Mouse (Mus musculus): ENCODE measurements around the gene Cfap58.

Cfap58 gene

DNA sequence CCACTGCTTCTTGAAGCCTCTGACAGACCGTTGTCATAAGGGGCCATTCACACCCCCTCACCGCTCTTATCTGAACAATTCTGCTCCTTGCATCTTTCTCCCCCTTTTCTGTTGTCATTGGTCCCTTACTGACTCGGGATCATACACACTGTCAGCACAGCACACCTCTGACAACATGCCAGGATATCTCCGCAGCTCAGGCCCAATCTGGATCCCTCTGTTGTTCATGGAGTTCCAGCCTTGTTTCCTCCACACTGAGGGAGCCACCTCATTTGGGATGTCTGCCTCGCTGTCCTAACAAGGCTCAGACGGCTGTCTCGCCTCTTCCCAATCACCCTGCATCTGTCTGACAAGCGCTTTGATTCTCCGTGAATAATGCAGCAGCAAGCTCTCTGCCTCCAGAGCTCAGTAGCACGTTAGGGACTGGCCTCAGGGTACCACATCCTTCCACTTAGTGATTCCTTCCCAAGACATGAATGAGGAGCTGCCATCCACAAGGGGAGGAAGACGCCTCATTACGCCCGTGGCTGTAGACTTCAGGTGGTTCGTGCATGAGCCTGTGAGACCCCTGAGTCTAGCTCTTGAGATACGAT, 40.7 kb downstream of the Cfap58 start:
- no peak for DNase-seq (ENCODE audit: low read depth)

DNA sequence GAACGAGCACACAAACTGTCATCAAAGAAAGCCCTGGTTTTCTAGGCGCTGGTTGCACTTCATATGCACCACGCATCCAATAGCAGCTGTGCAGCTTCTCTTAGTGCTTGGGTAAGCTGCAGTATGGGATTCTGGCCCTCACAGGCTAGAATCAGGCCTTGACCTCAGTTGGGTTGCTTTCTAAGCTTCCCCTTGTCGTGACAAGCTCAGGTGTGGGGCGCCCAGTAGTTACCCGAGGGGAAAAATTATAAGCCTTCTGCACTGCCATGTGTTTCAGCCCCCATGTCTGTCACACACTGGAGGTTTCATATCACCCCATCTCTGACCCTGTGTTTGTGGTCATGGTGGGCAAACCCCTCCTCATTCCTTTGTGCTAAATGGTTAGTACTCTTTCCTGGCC, 42.0 kb downstream of the Cfap58 start:
- no peak for DNase-seq (ENCODE audit: low read depth)

DNA sequence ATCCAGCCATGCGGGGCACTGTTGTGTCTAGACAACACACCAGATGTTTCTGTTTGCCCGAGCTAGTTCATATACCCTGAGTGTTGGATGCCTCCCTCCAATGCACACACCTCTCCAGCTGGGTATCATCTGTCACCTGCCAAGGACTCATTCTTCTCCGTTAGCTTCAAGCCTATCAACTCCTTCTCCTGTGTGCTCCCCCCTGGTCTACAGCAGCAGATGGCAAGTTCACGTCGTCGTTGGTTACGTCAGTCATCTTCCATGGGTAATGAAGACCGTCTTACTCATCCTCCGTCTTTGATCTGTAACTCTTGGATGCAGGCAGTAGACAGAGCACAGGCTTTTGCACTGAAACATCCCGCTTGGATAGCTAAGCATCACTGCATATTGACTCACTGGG, 42.8 kb downstream of the Cfap58 start:
- no peak for DNase-seq (ENCODE audit: low read depth)

DNA sequence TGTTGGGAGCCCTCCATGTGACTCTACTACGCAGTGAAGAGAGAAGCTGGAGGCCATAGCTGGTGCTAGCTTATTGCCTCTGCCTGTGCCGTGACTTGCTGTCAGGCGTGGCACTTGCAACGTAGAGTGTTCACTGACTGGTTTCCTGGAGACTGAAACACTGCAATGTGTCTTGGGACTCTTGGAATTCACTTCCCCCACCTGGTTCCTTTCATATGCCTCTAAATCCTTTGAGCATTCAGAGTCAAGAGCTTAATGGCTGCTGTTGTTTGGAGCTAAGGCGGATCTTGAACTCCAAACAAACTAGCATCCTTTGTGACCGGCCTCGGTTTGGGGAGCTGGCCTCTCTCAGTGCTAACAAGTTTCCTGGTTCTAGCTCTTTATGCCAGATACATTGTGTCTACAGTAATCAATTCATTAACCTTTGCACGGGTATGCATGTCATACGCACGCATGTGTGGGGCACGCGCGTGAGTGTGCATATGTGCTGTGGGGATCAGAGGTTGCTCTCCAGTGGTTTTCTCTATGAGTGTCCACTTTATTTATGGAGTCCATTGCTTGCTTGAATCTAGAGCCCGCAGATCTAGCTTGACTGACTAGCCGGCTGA, 48.2 kb downstream of the Cfap58 start:
- DNase-seq (ENCODE audit: low read depth): no peak

DNA sequence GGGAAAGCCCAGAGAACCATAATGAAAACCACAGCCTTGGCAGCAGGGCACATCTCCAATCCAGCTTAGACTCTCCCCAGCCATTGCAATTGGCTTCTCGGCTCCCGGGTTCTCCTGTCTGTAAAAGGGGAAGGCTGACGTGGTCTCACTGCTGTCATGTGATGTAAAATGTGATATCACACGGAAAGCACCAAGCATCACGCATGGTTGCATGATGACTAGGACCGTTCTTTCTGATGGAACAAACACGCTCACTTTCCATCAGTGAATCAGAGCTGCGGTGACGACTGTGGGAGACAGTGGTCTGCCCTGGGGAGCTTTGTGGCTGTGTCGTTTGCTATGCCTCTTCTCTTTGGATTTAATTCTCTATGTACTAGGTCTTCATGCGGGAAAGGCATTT, 50.5 kb downstream of the Cfap58 start:
- DNase-seq (ENCODE audit: low read depth): no peak

DNA sequence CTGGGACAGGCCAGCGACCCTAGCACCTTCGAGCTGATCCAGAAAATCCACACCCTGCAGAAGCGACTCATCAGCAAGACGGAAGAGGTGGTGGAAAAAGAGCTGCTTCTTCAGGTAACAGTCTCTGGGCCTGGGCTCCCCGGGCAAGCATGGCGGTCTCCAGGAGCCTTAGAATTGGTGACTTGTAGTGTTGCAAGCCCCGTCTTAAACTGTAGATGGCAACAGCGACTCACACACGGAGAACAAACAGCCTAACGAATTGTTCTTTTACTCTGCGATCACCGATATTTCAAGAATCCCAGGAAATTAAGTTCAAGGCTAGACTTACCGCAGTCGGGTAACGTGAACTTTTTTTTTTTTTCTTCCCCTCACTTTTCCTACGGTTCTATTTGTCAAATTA, 51.0 kb downstream of the Cfap58 start:
- peak; percentile 10 for DNase-seq (ENCODE audit: low read depth)

DNA sequence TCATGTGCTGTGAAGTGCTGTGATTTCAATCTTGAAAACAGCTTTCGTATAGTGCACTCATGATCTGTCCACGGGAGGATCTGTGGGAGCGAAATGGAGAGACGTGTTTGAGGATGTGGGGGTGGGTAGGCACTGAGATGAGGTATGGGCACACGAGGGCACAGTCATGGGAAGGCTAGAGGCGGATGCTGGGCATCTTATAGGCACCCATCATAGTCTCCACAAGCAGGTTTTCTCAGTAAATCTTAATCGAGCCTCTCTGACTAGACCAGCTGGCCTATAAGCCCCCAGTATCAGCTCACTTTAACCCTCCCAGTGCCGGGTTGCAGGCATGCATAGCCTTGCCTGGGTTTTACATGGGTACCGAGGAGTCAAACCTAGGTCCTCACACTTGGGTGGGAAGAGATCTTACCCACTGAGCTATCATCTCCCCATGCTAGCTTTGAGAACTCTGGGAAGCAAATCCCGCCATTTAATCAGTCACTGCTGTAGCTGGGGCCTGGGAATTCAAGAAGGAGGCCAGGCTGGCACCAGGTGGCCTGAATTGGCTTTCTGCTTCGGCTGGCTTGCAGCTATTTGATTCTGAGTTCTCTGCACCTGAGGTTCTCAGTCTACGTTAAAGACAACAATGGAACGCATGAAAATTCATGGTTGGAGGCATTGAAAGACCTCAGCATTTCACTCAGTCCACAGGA, 51.6 kb downstream of the Cfap58 start:
- no peak for DNase-seq (ENCODE audit: low read depth)

DNA sequence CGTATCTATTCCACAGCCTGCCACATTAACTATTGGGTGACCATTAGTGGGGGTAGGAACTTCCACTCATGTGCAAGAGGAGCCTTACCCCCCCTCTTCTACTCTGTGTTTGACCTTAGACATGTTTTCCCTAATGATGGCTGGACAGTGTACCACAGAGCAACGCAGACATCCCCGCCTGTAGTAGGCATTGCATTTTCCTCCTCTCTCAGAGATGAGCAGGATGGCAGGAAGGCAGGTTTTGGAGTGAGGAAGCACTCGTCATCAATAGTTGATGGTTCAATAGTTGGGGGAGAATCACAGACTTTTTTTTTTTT, 52.1 kb downstream of the Cfap58 start:
- DNase-seq (ENCODE audit: low read depth): no peak

DNA sequence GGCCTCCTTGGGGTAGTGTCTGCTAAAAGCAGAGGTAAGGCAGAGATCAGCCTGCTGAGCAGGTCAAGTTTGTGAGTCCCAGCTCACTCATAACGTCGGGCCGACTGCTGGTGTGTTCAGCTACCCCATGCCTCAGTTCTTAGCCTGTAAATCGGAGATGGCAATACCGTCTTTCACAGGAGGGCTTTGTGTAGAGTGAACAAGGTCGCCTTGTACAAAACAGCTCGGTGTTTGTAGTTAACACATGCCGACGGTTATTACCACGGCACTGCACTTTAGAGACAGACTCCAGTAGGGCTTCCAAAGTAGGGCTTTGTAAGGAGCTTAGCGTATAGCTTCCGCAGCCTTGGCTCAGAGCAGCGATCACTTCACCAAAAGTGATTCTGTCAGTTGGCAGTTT, 63.8 kb downstream of the Cfap58 start:
- no peak for DNase-seq (ENCODE audit: low read depth)

DNA sequence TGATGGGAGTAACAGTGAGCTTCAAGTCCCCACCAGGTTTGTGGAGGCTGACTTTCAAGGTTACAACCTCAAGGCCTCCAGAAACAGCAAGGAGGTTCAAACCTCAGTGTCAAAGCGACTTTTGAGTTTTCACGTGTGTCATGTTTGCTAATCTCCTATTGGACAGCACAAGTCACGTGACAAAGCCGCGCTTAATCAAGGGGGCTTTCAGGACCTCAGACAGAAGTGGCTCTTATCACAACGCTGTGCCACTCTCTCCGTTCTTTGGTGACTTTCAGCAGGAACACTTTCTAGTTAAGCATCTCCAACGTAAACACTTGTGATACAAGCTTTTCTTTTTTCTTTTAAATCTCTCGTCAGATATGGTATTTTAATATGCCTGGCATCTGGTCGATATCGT, 64.3 kb downstream of the Cfap58 start:
- no peak for DNase-seq (ENCODE audit: low read depth)

DNA sequence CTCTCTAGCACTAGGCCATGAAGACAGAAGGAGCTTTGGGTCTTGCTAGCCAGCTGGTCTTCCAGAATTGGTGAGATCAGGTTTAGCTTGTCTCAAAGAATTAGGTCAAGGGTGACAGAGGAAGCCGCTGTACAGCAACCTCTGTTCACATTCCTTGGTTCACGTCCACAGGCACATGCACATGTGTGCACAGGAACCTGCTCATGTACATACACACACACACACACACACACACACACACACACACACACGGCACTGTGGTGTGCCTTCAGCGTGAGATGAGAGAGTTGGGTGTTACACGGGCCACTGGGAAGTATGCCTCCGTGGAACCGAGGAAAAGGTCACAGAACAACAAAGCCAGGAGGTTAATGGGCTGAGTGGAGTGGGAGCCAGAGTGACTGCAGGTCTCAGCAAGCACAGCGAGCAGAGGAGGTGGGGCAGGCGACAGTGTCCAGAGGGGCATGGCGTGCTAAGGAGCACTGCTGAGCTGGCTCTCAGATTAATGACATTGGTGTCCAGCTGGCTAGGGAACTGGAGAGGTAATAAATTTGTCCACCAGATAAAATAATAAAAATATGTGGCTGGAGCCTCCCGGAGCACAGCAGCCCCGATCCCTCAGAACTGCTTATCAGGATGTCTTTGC, 71.4 kb downstream of the Cfap58 start:
- DNase-seq (ENCODE audit: low read depth): no peak

DNA sequence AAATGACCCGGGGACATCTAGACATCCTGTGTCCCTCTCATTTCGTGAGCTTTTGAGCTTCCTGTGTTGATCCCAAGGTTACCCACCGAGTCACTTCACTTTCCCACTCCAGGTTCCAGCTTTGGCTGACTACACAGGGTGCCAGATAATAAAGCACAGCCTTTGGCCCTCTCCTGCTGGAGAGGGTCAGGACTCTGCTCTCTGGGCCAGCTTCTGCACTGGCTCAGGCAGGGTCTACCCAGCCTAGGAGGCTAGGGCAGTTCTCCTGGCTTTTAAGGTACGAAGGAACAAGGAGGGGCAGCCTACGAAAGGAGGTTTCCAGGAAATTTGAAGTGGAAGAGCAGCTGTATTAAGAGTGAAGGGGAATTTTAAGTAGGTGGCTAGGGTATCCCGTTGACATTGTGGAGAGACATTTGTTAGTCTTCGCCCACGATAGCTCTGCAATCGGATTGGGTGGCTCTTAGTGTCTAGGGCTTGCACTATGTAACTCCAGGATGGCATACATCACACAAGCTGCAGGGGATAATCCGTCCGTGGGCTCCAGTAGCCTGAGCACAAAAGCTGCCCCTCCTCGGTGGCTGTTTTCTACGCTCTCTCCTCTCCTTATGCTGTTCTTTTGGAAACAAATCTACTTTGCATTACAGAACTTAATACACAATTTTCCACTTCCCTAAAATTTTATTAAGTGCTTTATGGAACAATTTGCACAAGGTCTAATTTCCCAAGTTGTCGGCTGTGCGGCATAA, 72.3 kb downstream of the Cfap58 start:
- DNase-seq (ENCODE audit: low read depth): no peak

DNA sequence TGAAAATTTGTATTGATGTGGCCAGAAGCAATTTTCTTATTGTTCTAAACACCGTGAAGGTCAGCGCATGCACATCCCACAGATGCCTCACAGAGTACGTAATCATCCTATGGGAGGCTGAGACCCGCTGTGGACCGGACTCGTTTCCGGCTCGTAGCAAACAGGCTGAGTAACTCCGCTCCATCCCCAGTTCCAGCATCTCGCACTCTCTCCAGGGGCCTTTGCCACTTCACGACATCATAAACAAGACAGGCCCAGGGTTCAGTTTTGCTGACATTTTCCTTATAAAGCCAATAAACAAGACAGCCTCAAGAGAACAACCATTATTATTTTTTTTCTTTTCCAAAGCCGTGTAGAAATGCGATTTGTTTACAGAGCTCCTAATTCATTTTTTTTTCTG, 82.6 kb downstream of the Cfap58 start:
- DNase-seq (ENCODE audit: low read depth): no peak

DNA sequence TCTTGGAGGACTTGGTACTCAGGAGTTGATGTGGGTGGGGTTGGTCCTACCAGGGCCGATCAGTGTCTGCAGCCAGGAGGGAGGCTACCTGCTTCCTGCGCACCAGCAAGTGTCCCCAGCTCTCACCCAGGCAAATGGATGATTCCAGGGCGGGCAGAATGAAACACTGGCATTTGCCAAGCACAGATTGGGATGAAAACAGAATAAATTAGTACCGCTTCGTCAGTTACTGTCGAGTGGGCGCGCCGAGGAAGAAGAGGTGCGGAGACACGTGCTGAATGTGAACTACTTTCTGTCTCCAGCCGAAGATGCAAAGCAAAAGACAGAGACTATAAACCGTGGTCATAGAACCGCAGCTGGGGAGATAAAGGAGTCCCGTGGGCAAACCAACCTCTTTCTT, 84.0 kb downstream of the Cfap58 start:
- DNase-seq (ENCODE audit: low read depth): no peak

DNA sequence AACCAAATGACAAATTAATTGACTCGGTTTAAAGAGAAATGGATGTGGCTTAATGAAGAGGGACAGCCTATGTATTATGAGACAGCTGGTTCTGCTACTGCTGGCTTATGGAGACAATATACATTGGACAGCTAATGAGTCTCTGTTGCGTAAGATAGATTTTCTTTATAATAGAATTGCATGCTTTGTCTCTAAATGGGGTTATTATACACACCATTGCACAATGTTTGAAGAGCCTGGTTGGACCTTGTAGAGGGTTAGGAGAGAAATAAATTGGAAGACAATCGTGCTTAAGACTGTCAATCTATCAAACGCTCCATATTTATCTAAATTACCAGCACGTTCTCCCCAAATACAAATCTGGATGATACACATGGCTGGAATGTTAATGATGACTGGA, 85.3 kb downstream of the Cfap58 start:
- no peak for DNase-seq (ENCODE audit: low read depth)

DNA sequence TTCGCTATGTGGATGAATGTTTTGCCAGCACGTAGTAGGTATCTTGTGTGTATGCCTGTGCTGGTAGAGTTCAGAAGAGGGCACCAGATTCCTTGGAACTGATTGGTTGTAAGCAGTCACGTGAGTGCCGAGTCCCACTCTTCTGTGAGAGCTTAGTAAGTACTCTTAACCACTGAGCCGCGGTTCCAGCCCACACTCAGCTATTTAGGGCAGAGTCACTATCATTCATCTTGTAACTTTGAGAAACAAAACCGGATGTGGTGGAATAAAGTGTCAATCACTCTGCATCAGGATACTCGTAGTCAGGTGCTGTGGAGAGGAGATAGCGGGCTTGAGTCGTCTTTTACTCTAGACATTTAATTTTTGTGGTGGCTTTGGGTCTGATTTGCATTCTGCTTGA, 86.3 kb downstream of the Cfap58 start:
- peak; percentile 50 for DNase-seq (ENCODE audit: low read depth)

DNA sequence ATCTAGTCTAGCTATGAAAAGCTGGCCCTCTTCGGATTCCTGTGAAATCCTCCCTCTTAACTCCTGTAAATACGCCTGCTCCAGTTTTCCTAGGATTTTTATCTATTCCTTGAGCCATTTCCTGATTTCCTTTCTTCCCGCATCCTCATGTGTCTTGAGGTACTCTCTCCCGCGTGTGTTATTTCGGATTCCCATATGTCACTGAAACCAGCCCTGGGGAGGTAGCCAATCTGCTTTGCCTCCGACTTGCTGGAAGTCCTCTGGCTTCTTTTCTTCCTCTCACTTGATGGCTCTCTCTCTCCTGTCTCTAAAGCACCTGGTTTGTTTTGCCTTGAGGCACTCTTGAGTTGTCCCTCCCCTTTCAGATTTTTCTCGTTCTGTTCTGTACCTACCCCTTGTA, 87.9 kb downstream of the Cfap58 start:
- no peak for DNase-seq (ENCODE audit: low read depth)

DNA sequence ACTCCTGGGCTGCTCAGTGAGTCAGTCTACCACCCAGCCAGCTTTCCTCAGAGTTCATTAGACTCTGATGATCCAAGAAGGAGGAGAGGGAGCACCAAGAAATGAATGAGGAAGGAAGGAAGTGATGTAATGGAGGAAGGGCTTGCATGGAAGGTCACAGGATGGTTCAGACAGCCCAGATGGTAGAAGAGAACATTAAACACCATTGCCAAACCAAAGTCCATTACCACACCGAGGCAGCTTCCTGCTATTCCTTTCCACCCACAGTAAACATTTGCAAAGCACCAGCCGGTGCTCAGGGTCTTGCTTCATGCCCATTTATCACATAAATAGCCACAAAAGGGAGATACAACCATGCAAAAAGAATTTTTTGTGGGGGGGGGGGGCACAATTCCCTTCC, 89.4 kb downstream of the Cfap58 start:
- no peak for DNase-seq (ENCODE audit: low read depth)

DNA sequence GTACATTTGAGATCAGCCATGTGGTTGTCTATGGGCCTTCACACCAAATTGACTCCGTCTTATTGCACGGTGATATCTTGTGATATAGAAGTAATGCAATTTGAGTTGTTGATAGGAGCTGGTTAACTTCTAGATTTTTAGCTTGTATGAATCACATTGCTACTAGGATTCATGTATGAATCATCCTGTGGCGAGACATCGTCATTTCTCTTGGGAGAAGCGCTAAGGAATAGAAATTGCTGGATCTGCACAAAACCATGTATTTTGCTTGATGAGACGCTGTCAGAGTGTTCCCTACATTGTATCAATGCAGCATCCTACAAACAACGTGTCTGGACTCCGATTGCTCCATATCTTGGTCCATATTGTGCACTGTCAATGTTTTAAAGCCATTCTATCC, 102.1 kb downstream of the Cfap58 start:
- no peak for DNase-seq (ENCODE audit: low read depth)

DNA sequence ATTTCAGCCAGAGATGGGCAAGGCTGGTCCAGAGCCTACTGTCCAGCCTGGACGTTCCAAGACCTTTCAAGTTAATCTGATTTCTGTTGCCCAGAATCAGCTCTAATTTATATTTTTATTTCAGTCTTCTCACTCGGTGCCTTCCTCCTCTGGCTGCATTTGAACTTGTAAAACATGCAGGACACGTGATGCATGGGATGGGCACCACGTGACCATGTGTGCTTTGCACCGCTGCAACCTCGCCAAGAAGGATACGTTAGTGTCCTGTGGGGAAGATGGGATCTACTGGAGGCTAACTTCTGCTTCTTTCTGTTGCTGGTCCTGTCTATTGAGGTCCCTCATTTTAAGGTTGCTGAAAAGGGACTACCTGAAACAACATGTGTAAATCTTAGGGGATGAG, 109.8 kb downstream of the Cfap58 start:
- DNase-seq (ENCODE audit: low read depth): no peak

DNA sequence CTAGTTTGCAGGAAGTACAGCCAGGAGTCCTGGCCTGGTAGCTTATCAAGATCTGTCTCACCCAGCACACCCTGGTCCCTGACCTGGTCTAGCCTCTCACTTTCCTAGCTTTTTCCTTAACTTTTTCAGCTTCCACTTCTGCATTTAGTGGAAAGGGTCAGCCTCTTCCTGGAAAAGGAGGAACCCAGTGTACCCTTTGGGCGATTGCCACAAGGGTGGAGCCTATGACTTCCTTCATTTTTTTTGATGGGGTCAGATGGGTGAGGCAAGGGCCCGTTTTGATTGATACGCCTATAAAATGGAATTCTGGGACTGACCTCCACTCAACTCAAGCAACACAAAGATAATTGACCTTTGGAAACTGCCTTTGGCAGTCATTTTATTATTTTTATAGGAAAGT, 111.9 kb downstream of the Cfap58 start:
- DNase-seq (ENCODE audit: low read depth): no peak

DNA sequence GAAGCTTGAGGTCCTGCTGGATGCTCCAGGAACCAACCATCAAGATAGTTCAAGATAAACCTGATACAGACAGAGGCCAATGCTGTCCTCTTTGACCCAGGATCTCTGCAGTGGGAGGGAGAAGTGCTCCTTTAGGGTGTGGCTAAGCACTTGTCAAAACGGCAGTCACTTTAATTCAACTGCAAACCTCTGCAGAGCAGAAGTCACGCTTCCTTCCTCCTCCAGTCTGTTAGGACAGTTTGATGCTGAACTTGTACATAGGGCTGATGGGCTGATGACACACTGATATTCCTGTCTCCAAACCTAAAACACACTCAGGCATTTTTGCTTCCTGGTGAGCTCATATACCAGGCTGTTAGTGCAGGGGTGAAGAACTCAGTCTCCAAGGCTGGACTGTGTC, 125.8 kb downstream of the Cfap58 start:
- DNase-seq (ENCODE audit: low read depth): no peak

DNA sequence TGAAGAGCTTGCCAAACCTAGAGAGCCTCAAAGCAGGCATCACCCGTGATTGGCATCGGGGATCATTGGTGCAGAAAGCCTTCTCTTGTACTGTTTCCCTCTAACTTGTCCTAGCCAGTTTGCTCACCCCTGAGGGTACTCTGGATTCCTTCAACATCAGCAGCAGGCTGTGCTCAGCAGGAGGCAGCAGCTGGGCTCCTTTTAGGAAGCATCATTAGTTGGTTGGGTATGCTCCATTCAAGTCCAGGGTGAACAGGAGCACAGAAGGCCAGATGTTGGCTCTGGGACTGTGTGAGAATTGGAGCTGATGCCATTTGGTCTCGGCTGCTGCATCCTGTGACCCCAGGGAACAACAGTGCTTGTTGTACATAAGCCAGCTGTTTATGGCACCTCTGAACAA, 142.2 kb downstream of the Cfap58 start:
- DNase-seq (ENCODE audit: low read depth): no peak
